Mouse (Mus musculus) kidney, postnatal 0 days (tissue): ENCODE data around the gene Arf1. TPM values are rescaled to one million over a fixed set of nuclear protein-coding genes. Genes with fewer than 3 reads are reported as not detected.

Experiments
- ATAC-seq: fragments of 200-750 bp; cut with Nextera tagmentation; replicated peaks from 2 replicates; pipeline ENCODE4 v1.8.0; 2017; ENCODE audit warnings: low read depth, moderate number of reproducible peaks, moderate TSS enrichment, moderate library complexity; ENCODE audit not compliant: low FRiP score
- DNase-seq: peaks from one replicate; pipeline ENCODE4 v3.0.0-alpha.2; 2016; ENCODE audit warnings: low spot score
- H3K27ac ChIP-seq: fragments of 300-500 bp; sonication (generic); 2 replicates; pipeline ENCODE4 v1.5.1; 2014; ENCODE audit warnings: mild to moderate bottlenecking
- H3K27me3 ChIP-seq: fragments of 300-500 bp; sonication (generic); 2 replicates; pipeline ENCODE4 v1.6.1; 2014; ENCODE audit warnings: low read length, mixed read lengths; ENCODE audit not compliant: insufficient read depth
- H3K36me3 ChIP-seq: fragments of 300-500 bp; sonication (generic); 2 replicates; pipeline ENCODE4 v1.6.1; 2014; ENCODE audit warnings: low read length, mixed read lengths; ENCODE audit not compliant: insufficient read depth
- H3K4me1 ChIP-seq: fragments of 300-500 bp; sonication (generic); replicated peaks from 2 replicates; pipeline ENCODE4 v1.6.1; 2014; ENCODE audit warnings: antibody characterized with exemption, low read length, mixed read lengths; ENCODE audit not compliant: insufficient read depth
- H3K4me2 ChIP-seq: fragments of 300-500 bp; sonication (generic); 2 replicates; pipeline ENCODE4 v1.6.1; 2014; ENCODE audit warnings: mild to moderate bottlenecking, low read length, moderate library complexity, mixed read lengths
- H3K4me3 ChIP-seq: fragments of 300-500 bp; sonication (generic); replicated peaks from 2 replicates; pipeline ENCODE4 v1.5.1; 2014; ENCODE audit warnings: low read depth, low read length
- H3K9ac ChIP-seq: fragments of 300-500 bp; sonication (generic); 2 replicates; pipeline ENCODE4 v1.6.1; 2014; ENCODE audit warnings: low read depth, low read length
- H3K9me3 ChIP-seq: fragments of 300-500 bp; sonication (generic); replicated peaks from 2 replicates; pipeline ENCODE4 v1.6.1; 2016; ENCODE audit warnings: low read length, inconsistent platforms, mixed read lengths
- CTCF ChIP-seq: IDR thresholded peaks from 2 replicates; pipeline ENCODE4 v1.5.1; 2016; ENCODE audit warnings: antibody characterized with exemption, low read depth, mild to moderate bottlenecking, moderate library complexity
- WGBS: fragments of 180-500 bp; shearing (Covaris S2); extraction: QIAGEN DNeasy Blood & Tissue Kit; methylation state at CpG from one replicate; pipeline ENCODE4 v1.1.7; 2014; 5-methylcytosine and 5-hydroxymethylcytosine counted together
- polyA plus RNA-seq: library from polyadenylated mRNA; unstranded; fragments of >200 nt; fragmentation: Nextera tagmentation; extraction: Ambion mirVana; gene quantifications from 2 replicates; pipeline ENCODE4 v1.2.1, GENCODE M21; 2015

Gene Arf1
- polyA plus RNA-seq, 1 experiment from 2014 or later = 670 TPM

GRCm38 (mm10) chr11:59210020-59210419 lies 18.1 kb downstream of the Arf1 start:
- no peak overlapping the region for H3K4me3 ChIP-seq
- H3K27me3 ChIP-seq = no peaks in the 10 kb centered on the region
- no peaks in the 10 kb centered on the region for H3K9me3 ChIP-seq
- DNase-seq (no peak), ATAC-seq (no peak)
- 73% methylated on average over 4 of the region's 4 CpGs for WGBS
- no peak for TF ChIP-seq CTCF
- H3K4me2 ChIP-seq = no peak overlapping the region
- peaks cover 23% of the 10 kb centered on the region for H3K36me3 ChIP-seq
- H3K4me1 ChIP-seq = no peaks in the 10 kb centered on the region
- H3K9ac ChIP-seq = no peak overlapping the region
- no peak overlapping the region for H3K27ac ChIP-seq

GRCm38 (mm10) chr11:59209580-59209979 lies 18.5 kb downstream of the Arf1 start:
- Histone ChIP-seq H3K4me2 (peak overlapping the region; percentile 71; the same call in 1 of the 2 replicates), H3K4me3 (no peak overlapping the region; the same call in 1 of the 2 replicates), H3K36me3 (peaks cover 21% of the 10 kb centered on the region), H3K9ac (no peak overlapping the region), H3K9me3 (no peaks in the 10 kb centered on the region), H3K4me1 (no peaks in the 10 kb centered on the region), H3K27ac (peak overlapping the region; percentile 95; the same call in 1 of the 2 replicates), H3K27me3 (no peaks in the 10 kb centered on the region)
- TF ChIP-seq CTCF = no peak
- no peak for DNase-seq
- ATAC-seq = no peak
- WGBS = 63% methylated on average over 5 of the region's 5 CpGs

- Histone ChIP-seq H3K9ac (peak overlapping the region; percentile 93), H3K4me3 (peak overlapping the region; percentile 80), H3K9me3 (no peaks in the 10 kb centered on the region), H3K4me1 (no peaks in the 10 kb centered on the region), H3K27ac (peak overlapping the region; percentile 95), H3K36me3 (peaks cover 21% of the 10 kb centered on the region), H3K27me3 (no peaks in the 10 kb centered on the region), H3K4me2 (peak overlapping the region; percentile 71)
- 5% methylated on average over 18 of the region's 18 CpGs for WGBS
- ATAC-seq (peak; percentile 69), DNase-seq (peak; percentile 90)
- peak; percentile 83 for TF ChIP-seq CTCF
These were observed 19.0 kb downstream of the Arf1 start for GRCm38 (mm10) chr11:59209003-59209441.

- Histone ChIP-seq H3K4me1 (no peaks in the 10 kb centered on the region), H3K9ac (peak within 1 kb of the TSS; percentile 93), H3K36me3 (peaks cover 21% of the 10 kb centered on the region), H3K9me3 (no peaks in the 10 kb centered on the region), H3K4me2 (peak within 1 kb of the TSS; percentile 71), H3K27ac (peak within 1 kb of the TSS; percentile 95), H3K4me3 (peak within 1 kb of the TSS; percentile 80), H3K27me3 (no peaks in the 10 kb centered on the region)
- ATAC-seq = peak; percentile 76
- peak; percentile 95 for DNase-seq
- under 1% methylated on average over 67 of the region's 67 CpGs for WGBS
- TF ChIP-seq CTCF = 0 out of 2 replicates have a peak, but pooled peaks have one; percentile 5
These were observed 19.8 kb downstream of the Arf1 start, which contains the start of gene 2310033P09Rik for GRCm38 (mm10) chr11:59208153-59208831. Gene 2310033P09Rik (plus strand): TSS chr11:59208321.

- Histone ChIP-seq H3K4me1 (no peaks in the 10 kb centered on the region; the same call in 1 of the 2 replicates), H3K27ac (peak within 1 kb of the TSS; percentile 78), H3K9ac (peak within 1 kb of the TSS; percentile 70), H3K36me3 (peaks cover 8% of the 10 kb centered on the region), H3K4me3 (peak within 1 kb of the TSS; percentile 71), H3K9me3 (no peaks in the 10 kb centered on the region), H3K4me2 (peak within 1 kb of the TSS; percentile 76), H3K27me3 (no peaks in the 10 kb centered on the region)
- under 1% methylated on average over 63 of the region's 63 CpGs for whole genome bisulfite sequencing
- no peak for TF ChIP-seq CTCF
- peak; percentile 92 for ATAC-seq
- peak; percentile 95 for DNase-seq
These were observed 25.7 kb downstream of the Arf1 start, which contains the start of gene Mrpl55 for GRCm38 (mm10) chr11:59202081-59202995. Gene Mrpl55 (plus strand): TSS chr11:59202486.
